Mouse (Mus musculus) retina, postnatal 1 day (tissue): Measurements from ENCODE around the gene Gnao1.

ENCODE experiments used
- DNase-seq: peaks from one replicate; pipeline ENCODE4 v3.0.0-alpha.2; 2012

Gene Gnao1

DNA sequence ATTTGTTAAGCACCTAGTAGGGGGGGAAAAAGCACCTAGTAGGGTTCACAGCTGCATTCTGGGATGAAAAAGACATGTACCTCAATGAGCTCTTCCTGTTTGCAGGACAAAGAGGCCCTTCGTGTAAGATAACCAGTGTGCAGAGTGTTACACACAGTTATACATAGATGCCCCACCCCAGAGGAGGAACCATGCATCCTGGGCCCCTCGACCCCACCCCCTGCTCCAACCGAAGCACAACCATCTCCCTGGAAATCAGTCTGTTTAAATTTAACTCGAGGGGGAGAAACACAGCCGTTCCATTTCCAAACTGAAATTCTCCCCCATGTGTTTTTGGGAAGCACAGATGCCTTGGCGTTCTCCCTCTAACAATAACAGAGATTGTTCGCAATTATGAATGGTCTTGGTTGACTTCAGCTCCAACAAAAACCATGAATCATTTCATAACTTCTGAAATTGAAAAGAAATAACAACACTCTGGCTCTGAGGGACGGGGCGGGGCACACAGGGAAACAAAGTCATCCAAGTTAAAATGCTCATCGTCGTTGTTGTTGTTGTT lies 42.4 kb downstream of the Gnao1 start:
- no peak for DNase-seq

DNA sequence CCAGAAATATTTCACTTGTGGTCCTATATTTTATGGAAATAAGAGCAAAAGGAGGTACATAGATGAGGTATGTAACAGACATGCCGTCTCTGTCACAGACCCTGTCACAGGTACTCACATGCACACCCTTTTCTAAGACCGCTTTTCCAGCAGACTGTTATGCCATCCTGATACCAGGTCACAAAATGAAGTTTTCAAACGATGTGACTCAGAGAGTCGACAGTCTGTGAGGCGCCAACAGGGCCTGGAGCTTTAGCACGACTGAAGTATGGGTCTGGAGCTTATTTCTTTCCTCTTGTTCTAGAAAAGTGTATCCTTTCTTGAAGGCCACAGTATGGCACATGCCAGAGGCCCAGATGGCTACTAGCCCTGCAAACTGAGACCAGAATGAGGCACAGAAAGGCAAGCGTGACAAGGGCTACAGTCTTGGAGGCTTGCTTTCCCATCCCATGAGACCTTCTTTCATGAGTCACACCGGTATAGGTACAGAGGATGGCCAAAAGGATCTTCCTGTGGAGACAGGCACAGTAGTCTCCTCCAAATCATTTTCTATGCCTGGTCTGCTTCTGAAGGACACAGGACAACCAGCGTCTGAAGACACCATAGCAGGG lies 43.2 kb downstream of the Gnao1 start:
- no peak for DNase-seq

DNA sequence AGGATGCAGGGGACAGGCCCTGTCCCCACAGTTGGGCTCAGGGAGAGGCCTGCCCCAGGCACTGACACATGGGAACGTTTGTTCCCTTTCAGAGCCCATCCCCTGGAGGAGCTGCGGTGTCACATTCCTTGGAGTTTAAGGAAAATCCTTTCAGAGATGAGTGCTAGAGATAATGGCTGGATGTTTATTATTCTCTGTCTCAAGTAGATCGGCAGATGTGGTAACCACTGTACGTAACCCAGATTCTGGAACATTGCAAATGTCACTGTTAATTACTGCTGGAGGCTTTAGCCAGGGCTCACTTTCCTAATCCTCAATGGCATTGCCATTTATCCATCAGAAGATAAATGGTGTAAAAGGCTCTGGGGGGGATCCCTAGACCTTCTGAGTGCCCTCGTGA lies 44.9 kb downstream of the Gnao1 start:
- peak; percentile 57 for DNase-seq

DNA sequence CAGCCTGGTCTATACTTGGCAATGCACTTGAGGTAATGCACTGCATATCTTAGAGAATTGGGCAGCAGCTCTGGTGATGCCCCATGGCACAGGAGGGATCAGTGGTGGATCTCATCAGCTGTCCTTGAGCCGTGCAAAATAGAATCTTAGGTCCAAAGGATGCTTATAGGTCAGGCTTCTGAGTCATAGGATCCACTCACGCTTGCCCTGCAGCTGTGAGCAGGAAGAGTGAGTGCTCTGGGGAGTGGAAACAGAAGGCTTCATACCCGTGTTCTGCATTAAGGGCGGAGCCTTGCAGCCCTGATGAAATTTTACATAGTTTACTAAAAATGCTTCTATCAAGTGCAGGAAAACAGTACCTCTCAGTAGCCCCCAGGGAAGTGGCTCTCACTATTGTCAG lies 45.5 kb downstream of the Gnao1 start:
- no peak for DNase-seq

DNA sequence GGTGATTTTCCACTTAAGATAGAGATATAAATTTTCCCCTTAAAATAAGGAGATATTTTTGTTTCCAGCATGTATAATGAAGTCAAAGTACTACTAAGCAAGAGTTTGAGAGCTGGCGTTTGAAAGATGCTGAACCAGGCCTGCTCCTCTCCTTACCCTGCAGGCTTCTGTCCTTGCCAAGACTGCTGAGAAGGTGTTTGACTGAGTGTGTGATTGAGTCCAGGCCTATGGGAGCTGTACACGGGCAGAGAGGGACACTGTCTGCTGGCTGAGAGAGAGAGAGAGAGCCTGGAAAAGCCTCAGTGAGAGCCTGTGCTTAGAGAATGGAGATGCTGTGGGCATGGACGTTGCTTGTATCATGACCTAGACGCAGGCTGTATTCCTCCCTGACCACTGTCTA lies 47.4 kb downstream of the Gnao1 start:
- DNase-seq: no peak

DNA sequence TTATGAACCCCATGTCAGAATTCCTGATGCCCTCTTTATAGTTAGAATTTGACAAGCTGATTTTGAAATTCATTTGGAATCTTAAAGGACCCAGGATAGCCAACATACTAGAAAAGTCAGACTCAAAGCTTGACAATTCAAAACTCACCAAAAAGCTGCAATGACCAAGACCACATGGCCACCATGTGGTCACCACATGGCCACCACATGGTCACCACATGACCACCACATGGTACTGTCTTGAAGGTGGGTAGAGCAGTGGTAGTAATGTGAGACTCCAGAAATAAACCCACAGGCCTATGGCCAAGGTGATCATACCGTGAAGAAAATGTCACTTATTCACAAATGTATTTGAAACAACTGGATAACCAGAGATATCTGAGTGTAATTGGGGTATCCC lies 48.5 kb downstream of the Gnao1 start:
- no peak for DNase-seq

DNA sequence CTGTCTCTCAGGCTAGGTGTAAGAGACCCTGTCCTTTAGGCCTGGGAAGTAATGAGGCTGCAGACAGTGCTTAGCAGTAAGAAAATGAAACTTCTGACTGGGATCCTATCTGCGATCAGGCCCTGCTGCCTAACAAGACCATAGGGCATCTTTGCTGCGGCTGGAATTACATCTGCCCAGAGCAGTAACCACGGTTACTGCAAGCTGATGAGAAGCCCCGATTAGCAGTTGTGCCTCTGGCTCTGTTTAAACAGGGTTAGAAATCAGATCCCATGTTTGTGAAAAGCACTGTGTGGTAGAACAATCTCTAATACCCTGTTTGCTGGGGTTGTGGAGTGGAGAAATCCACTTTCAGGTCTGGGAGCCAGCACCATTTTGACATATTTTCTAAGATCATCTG lies 50.3 kb downstream of the Gnao1 start:
- no peak for DNase-seq

DNA sequence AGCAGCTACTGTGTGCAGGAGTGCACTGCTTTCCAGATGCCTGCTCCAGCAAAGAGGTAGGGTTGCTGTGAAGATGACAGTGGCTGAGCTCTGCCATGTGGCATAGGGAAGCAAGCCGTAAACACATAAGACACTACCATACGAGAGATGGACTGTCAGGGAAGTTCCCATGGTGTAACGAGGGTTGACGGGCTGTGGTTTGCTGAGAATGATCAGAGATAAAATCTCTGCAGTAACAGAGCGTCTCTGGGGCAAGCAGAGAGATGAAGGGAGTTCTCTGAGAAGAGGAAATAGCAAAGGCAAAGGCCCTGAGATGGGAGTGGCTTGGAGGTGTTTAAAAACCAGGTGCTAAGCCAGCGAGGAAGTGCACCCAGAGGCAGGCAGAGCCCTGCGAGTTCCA lies 54.3 kb downstream of the Gnao1 start:
- DNase-seq: no peak

DNA sequence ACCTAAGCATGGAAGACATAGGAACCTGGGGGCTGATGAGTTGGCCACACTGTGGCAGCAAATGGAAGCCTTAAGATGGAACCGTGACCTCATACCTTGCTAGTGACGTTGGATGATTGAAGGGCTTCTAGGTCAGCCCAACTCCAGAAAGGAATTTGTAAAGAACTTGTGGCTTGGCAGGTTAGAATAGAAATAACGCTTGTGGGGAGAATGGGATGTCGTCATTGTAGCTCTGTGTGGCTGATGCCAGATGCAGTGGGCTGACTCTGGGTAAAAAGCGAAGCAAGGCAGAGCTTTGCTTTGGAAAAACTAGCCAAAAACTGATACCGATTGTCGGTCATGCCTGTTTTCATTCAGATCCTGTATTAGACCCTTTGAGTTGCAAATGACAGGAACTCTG lies 56.5 kb downstream of the Gnao1 start:
- no peak for DNase-seq

DNA sequence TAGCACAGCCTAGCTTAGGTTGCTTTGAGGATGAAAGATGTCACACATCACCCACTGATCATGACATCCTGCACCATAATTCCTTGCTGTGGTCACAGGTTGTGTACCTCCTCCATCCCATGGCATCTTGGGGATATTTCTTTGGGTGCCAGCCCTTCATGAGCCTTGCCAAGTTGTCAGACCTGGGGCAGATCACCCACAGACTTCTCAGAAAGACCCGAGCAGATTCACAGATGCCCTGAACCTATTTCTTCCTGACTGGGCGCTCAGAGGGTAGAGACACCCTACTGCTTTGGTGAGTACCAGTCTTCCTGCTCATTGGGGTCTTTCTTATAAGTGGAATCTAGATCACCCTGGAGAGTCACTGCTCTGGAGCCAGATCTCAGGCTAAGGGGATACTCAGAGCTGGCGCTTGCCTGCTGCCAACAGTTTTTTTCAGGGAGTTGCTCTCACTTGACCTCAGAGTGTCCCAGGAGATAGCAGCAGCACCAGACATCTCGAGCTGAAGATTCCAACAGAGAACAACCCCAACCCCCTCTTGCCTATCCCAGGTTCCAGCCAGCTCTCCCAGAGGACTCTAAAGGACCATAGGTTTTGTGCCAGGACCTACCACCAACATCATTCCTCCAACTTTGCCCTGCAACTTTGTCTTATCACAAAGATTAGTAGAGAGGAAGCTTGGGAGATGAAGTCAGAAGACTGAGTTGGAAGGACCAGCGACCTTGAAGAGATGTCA lies 58.9 kb downstream of the Gnao1 start:
- no peak for DNase-seq

DNA sequence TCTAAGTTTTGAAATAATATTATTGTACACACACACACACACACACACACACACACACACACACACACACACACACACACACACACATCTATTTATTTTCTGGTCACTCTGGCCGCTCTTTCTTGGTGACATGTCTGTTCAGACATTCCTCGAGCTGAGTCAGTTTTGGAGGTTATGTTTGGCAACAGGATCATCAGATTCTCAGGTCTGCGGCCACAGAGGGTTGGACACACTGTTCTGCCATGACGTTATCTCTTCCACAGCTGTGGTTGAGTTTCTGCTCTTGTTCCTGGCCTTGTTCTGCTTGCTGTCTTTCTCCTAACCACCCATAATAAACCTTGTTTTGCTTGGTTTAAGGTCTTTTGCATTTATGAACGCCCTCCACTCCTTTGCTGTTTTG lies 61.5 kb downstream of the Gnao1 start:
- DNase-seq: no peak

DNA sequence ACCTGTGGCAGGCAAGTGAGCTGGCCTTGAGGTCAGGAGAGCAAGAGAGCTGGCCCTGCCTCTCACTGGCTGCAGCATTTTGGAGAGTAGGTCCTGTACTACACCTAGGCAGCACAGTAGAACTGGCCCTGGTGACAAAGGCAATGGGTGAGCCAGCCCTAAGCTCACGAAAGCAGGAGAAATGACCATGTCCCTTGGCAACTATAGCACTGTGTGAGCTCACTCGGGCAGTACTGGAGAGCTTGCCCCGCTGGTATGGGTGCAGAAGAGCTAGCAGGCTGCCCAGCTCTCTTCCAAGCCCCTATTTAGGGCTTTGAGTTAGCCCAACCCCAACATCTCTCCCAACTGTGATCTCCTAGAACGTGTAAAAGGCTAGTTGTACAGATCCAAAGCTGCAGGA lies 68.6 kb downstream of the Gnao1 start:
- DNase-seq: no peak

DNA sequence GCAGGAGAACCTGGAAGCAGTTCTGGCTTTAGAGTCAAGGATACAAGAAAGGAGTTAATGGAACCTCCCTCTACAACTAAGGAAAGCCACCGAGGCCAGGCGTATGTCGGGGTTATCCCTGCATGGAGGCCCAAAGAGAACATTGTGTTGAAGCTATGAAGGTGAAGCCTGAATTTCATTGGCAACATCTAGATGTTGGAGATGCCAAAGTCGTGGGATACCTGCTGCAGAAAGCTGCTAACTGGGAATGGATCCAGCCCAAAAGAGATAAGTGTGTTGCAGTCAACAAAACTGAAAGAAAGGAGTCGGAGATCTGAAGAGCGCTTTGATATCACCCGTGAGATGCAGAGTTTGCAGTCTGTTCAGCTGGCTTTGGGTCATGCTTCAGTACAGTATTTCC lies 70.2 kb downstream of the Gnao1 start:
- no peak for DNase-seq

DNA sequence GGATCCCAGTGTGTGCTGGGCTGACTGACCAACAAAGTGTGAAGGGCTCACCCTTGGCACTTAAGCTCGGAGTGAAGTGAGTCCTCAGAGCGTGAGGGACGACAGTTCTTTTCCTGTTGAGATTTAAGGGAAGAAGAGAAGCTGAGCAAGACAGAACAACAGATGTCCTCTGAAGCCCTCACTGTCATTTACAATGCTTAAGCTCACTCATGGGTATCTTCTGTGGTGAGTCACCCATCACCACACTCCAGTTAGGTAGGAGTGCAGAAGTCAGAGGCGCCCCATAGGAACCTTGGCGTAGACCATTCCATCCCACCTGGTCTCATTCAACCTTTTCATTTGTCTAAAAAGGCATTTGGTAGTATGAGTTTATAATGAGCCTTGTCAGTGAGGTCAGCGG lies 71.6 kb downstream of the Gnao1 start:
- DNase-seq: no peak

DNA sequence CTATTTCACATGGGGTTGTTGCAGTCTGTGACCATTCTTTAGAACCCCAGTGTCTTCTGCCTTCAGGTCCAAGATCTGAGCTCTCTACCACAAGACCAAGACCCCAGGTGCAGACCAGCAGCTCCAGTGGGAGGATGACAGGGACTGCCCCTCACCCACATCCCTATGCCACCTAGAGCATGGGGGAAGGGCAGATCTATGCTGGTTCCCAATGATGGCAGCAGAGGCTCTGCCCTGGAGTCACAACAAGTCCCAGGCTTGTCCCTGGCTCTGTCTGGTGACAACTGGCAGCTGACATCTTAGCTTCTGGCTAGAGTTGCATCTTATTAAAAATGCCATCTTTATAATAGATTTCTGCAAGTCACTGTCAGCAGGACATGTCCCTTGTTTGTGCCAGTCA lies 73.5 kb downstream of the Gnao1 start:
- DNase-seq: peak; percentile 32

DNA sequence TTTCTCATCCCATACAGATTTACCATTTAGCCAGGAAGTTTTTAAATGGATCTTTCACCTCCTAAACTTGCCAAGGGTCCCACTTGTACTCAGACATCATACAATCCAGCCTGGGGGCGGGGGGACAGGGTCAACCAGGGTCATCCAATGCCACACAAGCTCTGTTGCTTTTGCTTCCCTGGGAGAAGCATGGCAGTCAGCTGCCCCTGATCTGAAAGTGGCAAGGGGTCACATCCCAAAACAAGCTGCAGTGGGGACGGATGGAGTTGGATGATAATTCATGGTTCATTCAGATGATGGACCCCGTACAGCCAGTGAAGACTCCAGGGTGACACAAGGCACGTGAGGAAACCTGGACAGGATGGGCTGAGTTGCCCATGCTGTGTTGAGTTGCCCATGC lies 74.0 kb downstream of the Gnao1 start:
- no peak for DNase-seq

DNA sequence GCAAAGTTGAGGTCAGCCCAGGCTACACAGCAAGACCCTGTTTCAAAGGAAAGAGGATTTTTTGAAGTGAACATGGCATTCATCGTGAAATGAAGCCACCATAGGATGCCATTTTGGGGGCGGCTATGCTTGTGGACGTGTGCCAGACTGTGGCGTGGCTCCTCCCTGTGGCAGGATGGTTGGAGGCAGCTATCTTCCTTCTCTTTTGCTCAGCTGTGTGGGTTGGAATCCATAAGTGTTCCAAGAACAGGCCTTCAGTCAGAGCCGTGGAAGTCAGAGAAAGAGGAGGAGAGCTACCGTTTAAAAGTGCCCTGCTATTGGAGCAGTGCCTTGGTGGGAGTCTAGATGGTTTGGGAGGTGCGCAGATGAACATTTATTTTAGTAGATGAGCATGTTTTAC lies 74.5 kb downstream of the Gnao1 start:
- no peak for DNase-seq

DNA sequence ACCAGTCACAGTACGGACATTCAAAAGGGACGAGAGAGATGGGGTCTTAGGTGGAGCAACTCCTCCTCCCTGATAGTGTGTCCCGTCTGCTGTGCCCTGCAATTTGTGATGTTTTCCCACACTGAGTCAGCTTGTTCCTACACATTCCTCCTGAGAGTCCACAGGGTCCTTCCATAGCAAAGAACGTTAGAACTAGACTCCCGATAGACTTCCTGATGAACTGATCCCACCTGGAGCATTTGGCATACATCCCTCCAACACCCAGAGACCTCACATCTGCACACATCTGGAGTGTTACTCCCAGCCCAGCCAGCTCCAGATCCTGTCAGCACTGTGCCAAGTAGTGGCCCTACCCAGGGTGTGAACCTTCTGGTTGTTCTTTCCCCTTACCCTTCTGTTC lies 76.4 kb downstream of the Gnao1 start:
- no peak for DNase-seq

DNA sequence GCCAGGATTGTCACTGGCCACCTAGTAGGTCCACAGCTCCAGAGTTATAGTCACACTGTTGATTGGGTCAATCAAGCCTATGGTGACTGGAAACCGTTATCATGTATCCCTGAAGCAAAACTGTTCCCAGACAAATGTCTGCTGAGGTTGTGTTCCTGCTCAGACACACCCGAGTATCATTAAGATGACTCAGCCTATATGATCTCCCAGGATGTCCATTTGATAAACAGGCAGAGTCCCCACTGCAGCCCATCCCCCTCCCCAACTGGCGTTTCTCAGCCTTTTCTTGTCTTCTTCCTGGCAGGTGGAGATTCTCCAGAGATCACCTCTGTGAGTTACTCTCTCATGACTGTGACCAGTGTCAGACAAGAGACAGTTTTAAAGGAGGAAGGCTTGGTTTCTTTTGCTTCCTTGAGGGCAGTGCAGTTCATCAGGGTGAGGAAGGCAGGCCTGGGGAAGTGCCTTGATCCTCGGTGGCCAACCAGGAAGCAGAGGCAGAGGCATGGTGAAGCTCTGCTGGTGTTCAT lies 78.4 kb downstream of the Gnao1 start:
- no peak for DNase-seq

DNA sequence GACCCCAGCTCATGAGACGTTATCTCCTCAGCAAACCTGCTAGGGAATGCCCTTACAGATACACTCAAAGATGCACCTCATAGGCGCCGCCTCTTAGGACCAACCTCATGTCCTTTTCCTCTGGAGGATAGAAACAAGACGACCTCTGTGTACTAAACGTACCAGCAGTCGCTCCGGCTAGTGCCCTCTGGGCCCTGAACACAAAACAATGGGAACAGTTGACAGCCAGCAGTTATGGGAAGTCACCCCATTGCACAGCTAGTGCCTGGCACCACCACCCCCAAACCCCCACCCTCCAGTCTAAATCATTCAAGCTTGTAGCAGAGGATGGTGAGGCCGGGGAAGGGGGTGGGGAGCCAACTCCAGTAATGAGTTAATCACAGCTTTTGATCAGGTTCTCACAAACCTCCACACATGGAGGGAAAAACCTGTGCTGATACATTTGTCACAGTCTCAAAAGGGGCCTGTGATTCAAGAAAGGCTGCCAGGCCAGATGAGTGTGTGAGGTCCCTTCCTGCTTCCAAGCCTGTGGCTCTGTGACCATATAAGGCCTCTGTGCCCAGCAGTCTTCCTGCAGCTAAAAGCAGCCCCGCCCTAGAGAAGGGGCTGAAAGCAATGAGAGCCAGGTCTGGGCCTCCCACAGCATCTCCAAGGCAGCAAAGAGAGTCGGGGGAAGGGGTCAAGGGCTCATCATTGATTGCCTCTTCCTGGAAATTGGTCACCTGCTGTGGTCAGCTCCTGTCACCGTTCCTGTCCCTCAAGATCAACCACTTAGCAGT lies 79.1 kb downstream of the Gnao1 start:
- DNase-seq: peak; percentile 48

DNA sequence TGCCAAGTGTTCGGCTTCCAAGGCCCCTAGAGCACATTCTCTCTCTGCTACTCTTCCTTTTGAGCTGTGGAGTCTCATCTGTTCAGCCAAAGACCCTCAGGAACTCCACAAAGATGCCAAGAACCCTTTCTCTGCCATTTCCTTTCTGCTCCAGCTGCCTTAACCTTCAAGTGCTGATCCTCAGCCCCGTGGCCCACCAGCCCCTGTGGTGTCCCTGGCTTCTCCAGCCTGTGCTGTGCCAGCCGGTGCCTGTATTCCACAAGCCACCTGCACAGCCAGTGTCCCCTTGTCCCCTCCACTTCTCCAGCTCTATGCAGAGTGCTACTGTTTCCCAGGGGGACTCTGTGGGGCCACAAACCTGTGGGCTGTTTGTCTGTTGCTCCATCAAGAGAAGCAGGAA lies 83.8 kb downstream of the Gnao1 start:
- DNase-seq: no peak

DNA sequence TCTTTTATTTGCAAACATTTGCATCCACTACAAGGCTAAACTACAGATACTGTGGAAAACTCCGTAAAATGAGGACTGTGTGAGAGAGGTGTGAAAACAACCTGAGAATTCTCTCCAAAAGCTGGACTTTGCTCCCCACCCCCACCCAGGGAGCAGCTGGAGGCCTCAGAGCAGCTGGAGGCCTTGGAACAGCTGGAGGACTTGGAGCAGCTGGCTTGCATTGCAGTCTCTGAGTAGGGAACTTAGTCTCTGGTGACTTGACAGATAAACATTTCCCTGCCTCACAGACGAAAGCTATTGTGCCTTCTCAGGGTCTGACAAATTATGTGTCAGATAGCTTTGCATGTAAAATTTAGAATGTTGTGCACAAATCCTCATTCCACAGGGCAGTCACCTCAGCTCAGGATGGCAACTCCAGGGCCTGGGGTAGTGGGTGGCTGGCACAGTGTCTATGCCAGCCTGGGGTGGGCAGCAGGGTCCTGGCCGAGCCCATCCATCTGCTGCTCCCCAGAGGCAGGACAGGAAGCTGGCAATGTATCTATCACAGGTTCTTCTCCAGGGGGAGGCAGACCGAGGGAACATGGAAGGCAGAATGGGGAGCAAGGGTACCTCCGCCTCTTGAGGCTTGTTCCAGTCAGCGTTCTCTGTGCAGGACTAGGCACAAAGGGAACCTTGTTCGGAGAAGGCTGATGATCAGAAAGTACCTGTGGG lies 87.2 kb downstream of the Gnao1 start:
- DNase-seq: no peak

DNA sequence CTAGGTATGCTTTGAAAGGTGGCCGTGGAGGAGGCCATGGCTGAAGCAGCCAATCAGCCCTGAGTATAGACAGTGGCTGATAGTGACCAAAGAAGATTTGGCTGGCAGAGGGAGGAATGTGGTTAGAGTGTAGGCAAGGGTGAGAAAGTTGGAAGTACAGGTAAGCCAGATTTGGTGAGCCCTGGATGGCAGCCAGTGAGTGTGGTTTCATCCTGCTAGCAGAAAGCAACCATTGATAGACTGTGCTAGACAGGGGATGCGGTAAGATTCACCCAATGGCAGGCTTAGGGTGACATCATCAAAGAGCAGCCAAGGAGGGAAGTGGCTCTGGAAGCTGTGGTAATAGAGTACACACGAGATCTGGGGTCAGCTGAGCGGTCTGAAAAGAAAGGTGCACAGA lies 88.8 kb downstream of the Gnao1 start:
- DNase-seq: no peak
